Mouse (Mus musculus) kidney, embryonic 14.5 days (tissue): ENCODE results near the gene Birc3. TPM values are rescaled to one million over a fixed set of nuclear protein-coding genes. Genes with fewer than 3 reads are reported as not detected.
"Not testable (repeated sequence)": the region's sequence is repeated elsewhere in the genome, so short reads cannot be mapped to it uniquely, and the experiment has no call there.

Source experiments
- ATAC-seq: fragments of 200-750 bp; cut with Nextera tagmentation; 2 replicates; pipeline ENCODE4 v1.8.0; 2017; ENCODE audit warnings: moderate number of reproducible peaks, mild to moderate bottlenecking, moderate TSS enrichment, moderate library complexity; ENCODE audit not compliant: low FRiP score, low TSS enrichment
- H3K27ac ChIP-seq: fragments of 300-500 bp; sonication (generic); 2 replicates; pipeline ENCODE4 v1.5.1; 2014; ENCODE audit warnings: low read depth, mild to moderate bottlenecking, low read length, moderate library complexity, mixed read lengths
- H3K27me3 ChIP-seq: fragments of 300-500 bp; sonication (generic); 2 replicates; pipeline ENCODE4 v1.6.1; 2014; ENCODE audit warnings: mild to moderate bottlenecking, low read length; ENCODE audit not compliant: control insufficient read depth, insufficient read depth
- H3K36me3 ChIP-seq: fragments of 300-500 bp; sonication (generic); 2 replicates; pipeline ENCODE4 v1.6.1; 2014; ENCODE audit warnings: low read length, mixed read lengths; ENCODE audit not compliant: control insufficient read depth, insufficient read depth
- H3K4me1 ChIP-seq: fragments of 300-500 bp; sonication (generic); 2 replicates; pipeline ENCODE4 v1.6.1; 2014; ENCODE audit warnings: low read length, mixed read lengths; ENCODE audit not compliant: control insufficient read depth, insufficient read depth
- H3K4me2 ChIP-seq: fragments of 300-500 bp; sonication (generic); replicated peaks from 2 replicates; pipeline ENCODE4 v1.6.1; 2014; ENCODE audit warnings: low read depth, mild to moderate bottlenecking, low read length
- H3K4me3 ChIP-seq: fragments of 300-500 bp; sonication (generic); 2 replicates; pipeline ENCODE4 v1.5.1; 2014; ENCODE audit warnings: mild to moderate bottlenecking, low read length
- H3K9ac ChIP-seq: fragments of 300-500 bp; sonication (generic); 2 replicates; pipeline ENCODE4 v1.6.1; 2014; ENCODE audit warnings: low read depth, mild to moderate bottlenecking, low read length, moderate library complexity
- H3K9me3 ChIP-seq: fragments of 300-500 bp; sonication (generic); 2 replicates; pipeline ENCODE4 v1.6.1; 2016; ENCODE audit warnings: low read length; ENCODE audit not compliant: control insufficient read depth
- WGBS: fragments of 180-500 bp; shearing (Covaris S2); extraction: QIAGEN DNeasy Blood & Tissue Kit; methylation state at CpG from one replicate; pipeline ENCODE4 v1.1.7; 2014; 5-methylcytosine and 5-hydroxymethylcytosine counted together
- polyA plus RNA-seq: library from polyadenylated mRNA; unstranded; fragments of >200 nt; fragmentation: Nextera tagmentation; extraction: Ambion mirVana; gene quantifications from 2 replicates; pipeline ENCODE4 v1.2.1, GENCODE M21; 2014

The Birc3 gene
- polyA plus RNA-seq, 1 experiment from 2014 or later, result 6.5 TPM

GRCm38 (mm10) chr9:7900965-7901364 is 28.0 kb upstream of the Birc3 start:
- WGBS, result 93% methylated on average over 8 of the region's 8 CpGs
- Histone ChIP-seq H3K36me3 (no peaks in the 10 kb centered on the region), H3K27ac (no peak overlapping the region)

GRCm38 (mm10) chr9:7897502-7897901 is 24.5 kb upstream of the Birc3 start:
- 0 out of 2 replicates have a peak, but pooled peaks cover 5% of the 10 kb centered on the region for H3K4me1 ChIP-seq
- no peak overlapping the region for H3K4me3 ChIP-seq
- peak; percentile 77; the same call in 1 of the 2 replicates for ATAC-seq
- no peaks in the 10 kb centered on the region for H3K27me3 ChIP-seq
- H3K4me2 ChIP-seq, result no peak overlapping the region
- H3K36me3 ChIP-seq, result no peaks in the 10 kb centered on the region
- H3K27ac ChIP-seq, result no peak overlapping the region
- no peaks in the 10 kb centered on the region for H3K9me3 ChIP-seq
- H3K9ac ChIP-seq, result no peak overlapping the region
- 0% methylated on average over 3 of the region's 3 CpGs for WGBS

More at GRCm38 (mm10) chr9:7900965-7901364, 28.0 kb upstream of the Birc3 start:
- Histone ChIP-seq H3K9me3 (no peaks in the 10 kb centered on the region), H3K9ac (no peak overlapping the region), H3K4me3 (no peak overlapping the region), H3K4me2 (no peak overlapping the region), H3K27me3 (no peaks in the 10 kb centered on the region), H3K4me1 (0 out of 2 replicates have a peak, but pooled peaks cover 6% of the 10 kb centered on the region)
- no peak for ATAC-seq

GRCm38 (mm10) chr9:7891796-7892195 is 18.8 kb upstream of the Birc3 start:
- ATAC-seq, H3K4me2 ChIP-seq, H3K27ac ChIP-seq, H3K9me3 ChIP-seq, H3K27me3 ChIP-seq, H3K9ac ChIP-seq, H3K36me3 ChIP-seq, H3K4me3 ChIP-seq, H3K4me1 ChIP-seq: not testable (repeated sequence)
- 86% methylated on average over 1 of the region's 1 CpGs for WGBS

- Histone ChIP-seq H3K36me3 (no peaks in the 10 kb centered on the region), H3K27me3 (no peaks in the 10 kb centered on the region), H3K9me3 (no peaks in the 10 kb centered on the region; the same call in 1 of the 2 replicates), H3K4me3 (no peak overlapping the region), H3K9ac (no peak overlapping the region), H3K4me1 (no peaks in the 10 kb centered on the region), H3K4me2 (no peak overlapping the region), H3K27ac (no peak overlapping the region)
- 78% methylated on average over 1 of the region's 1 CpGs for WGBS
- ATAC-seq, result no peak
Measured at GRCm38 (mm10) chr9:7891177-7891576, 18.2 kb upstream of the Birc3 start.

- Histone ChIP-seq H3K9ac (no peak overlapping the region), H3K4me1 (no peaks in the 10 kb centered on the region), H3K4me3 (no peak overlapping the region), H3K4me2 (no peak overlapping the region), H3K27me3 (no peaks in the 10 kb centered on the region), H3K36me3 (no peaks in the 10 kb centered on the region), H3K9me3 (peaks cover 4% of the 10 kb centered on the region; the same call in 1 of the 2 replicates), H3K27ac (no peak overlapping the region)
- no peak for ATAC-seq
- WGBS, result 98% methylated on average over 3 of the region's 3 CpGs
Measured at GRCm38 (mm10) chr9:7884346-7884745, 11.4 kb upstream of the Birc3 start.

GRCm38 (mm10) chr9:7882304-7882865 is 9.4 kb upstream of the Birc3 start:
- Histone ChIP-seq H3K9ac (no peak overlapping the region), H3K4me3 (no peak overlapping the region), H3K36me3 (no peaks in the 10 kb centered on the region), H3K4me1 (no peaks in the 10 kb centered on the region), H3K4me2 (no peak overlapping the region), H3K27me3 (no peaks in the 10 kb centered on the region), H3K27ac (no peak overlapping the region), H3K9me3 (peaks cover 4% of the 10 kb centered on the region; the same call in 1 of the 2 replicates)
- 88% methylated on average over 1 of the region's 1 CpGs for WGBS
- ATAC-seq, result no peak

- no peaks in the 10 kb centered on the region for H3K4me1 ChIP-seq
- ATAC-seq, result no peak
- H3K9me3 ChIP-seq, result no peaks in the 10 kb centered on the region
- no peak overlapping the region for H3K4me3 ChIP-seq
- H3K9ac ChIP-seq, result no peak overlapping the region
- no peaks in the 10 kb centered on the region for H3K36me3 ChIP-seq
- no peaks in the 10 kb centered on the region for H3K27me3 ChIP-seq
- H3K4me2 ChIP-seq, result peak overlapping the region; percentile 82; the same call in 1 of the 2 replicates
- 91% methylated on average over 8 of the region's 8 CpGs for WGBS
- no peak overlapping the region for H3K27ac ChIP-seq
Measured at GRCm38 (mm10) chr9:7873511-7874211, 675 bp upstream of the Birc3 start.

- H3K4me1 ChIP-seq, result no peaks in the 10 kb centered on the region
- WGBS, result 16% methylated on average over 22 of the region's 23 CpGs
Measured at GRCm38 (mm10) chr9:7872044-7872774, 777 bp downstream of the Birc3 start.

More at GRCm38 (mm10) chr9:7872044-7872774, 777 bp downstream of the Birc3 start:
- Histone ChIP-seq H3K27ac (peak overlapping the region; percentile 71), H3K4me3 (peak overlapping the region; percentile 56), H3K27me3 (no peaks in the 10 kb centered on the region), H3K36me3 (no peaks in the 10 kb centered on the region), H3K9ac (peak overlapping the region; percentile 78), H3K4me2 (peak overlapping the region; percentile 82), H3K9me3 (no peaks in the 10 kb centered on the region)
- peak; percentile 47; the same call in 1 of the 2 replicates for ATAC-seq
